In the genomic region with DNA sequence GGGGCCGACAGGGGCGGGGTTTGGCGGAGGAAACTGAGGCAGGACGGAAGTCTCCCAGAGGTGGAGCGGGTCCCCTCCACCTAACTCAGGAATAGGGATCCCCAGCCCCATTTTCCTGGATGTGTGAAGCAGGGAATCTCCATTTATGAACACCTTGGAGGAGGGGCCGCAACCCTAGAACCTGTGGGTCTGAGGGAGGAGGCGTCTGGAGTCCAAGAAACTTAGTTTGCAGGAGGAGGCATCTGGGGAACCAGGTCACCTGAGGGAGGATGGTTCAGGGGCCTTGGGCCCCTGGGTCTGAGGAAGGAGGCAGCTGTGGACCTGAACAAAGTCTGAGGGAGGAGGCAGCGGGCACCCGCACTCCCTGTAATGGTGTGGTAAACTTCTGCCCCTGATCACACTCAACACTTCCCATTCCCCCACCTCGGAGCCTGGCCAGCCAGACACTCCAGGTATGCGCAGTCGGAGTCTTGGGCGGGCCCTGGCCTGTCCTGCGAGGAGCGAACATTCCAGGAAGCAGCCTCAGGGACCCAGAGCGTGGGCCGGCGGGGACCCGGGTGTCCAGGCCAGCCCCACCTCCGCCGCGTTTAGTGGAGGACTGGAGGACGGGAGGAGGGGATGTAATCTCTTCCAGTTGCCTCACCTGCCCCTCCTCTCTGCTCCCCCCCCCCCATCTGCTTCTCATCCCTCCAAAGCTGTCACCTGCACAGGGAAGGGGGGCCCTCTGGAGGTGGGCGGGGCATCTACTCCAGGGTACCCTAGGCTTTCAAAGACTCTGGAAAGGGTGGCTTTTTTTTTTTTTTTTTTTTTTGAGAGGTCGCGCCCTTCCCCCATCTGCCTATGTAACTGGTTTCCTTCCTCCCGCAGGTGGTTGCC, we compare ENCODE assay signal across 9 mouse cellular contexts. TPM values are rescaled to one million over a fixed set of nuclear protein-coding genes. Genes with fewer than 3 reads are reported as not detected.
DNase-seq lines count a peak whose midpoint lies in the region; ATAC-seq and TF ChIP-seq lines count a peak whose summit lies in the region.
"Had no signal": no experiment of that assay in that cellular context is flagged by ENCODE, and none has a peak within 500 bp of the region (broad histone marks: within the 10 kb centered on the region; RNA-seq: fewer than 3 reads in every experiment).

No protein-coding gene starts in this region.

- H3K27ac ChIP-seq in left cerebral cortex, adult 2 months, result no peak overlapping the region
- no peak overlapping the region for H3K27ac ChIP-seq in forebrain, embryonic 14.5 days (ENCODE audit: low read depth, low read length)
- H3K27ac ChIP-seq in limb, embryonic 10.5 days, result peak overlapping the region; percentile 76
- H3K27ac ChIP-seq in midbrain, embryonic 12.5 days (replicated peaks), result no peak overlapping the region

- H3K9ac ChIP-seq in forebrain, embryonic 14.5 days (ENCODE audit: low read length), result peak overlapping the region; percentile 64
- peak overlapping the region; percentile 61 for H3K9ac ChIP-seq in midbrain, embryonic 12.5 days (replicated peaks)

- H3K4me1 ChIP-seq in forebrain, embryonic 14.5 days (ENCODE audit: control insufficient read depth, insufficient read depth, low read length), result no peaks in the 10 kb centered on the region
- H3K4me1 ChIP-seq in limb, embryonic 10.5 days, result peaks cover 37% of the 10 kb centered on the region
- H3K4me1 ChIP-seq in midbrain, embryonic 12.5 days, result peaks cover 20% of the 10 kb centered on the region

- TF ChIP-seq CTCF in left cerebral cortex, adult 2 months (IDR thresholded peaks at IDR 0.05), result no peak

- peak overlapping the region; percentile 34 for H3K4me3 ChIP-seq in left cerebral cortex, adult 2 months
- H3K4me3 ChIP-seq in forebrain, embryonic 14.5 days (ENCODE audit: low read depth, low read length), result peak overlapping the region; percentile 45
- H3K4me3 ChIP-seq in limb, embryonic 10.5 days, result peak overlapping the region; percentile 67
- peak overlapping the region; percentile 51 for H3K4me3 ChIP-seq in midbrain, embryonic 12.5 days

- H3K9me3 ChIP-seq in forebrain, embryonic 14.5 days (replicated peaks; ENCODE audit: control insufficient read depth, low read length), result no peaks in the 10 kb centered on the region
- no peaks in the 10 kb centered on the region for H3K9me3 ChIP-seq in limb, embryonic 10.5 days (replicated peaks)
- no peaks in the 10 kb centered on the region for H3K9me3 ChIP-seq in midbrain, embryonic 12.5 days

- intact Hi-C loops in left cerebral cortex, adult 2 months (cut with DNase I), result no loop called here

- H3K27me3 ChIP-seq in forebrain, embryonic 14.5 days (replicated peaks; ENCODE audit: control insufficient read depth, insufficient read depth, low read length), result peaks cover 91% of the 10 kb centered on the region
- H3K27me3 ChIP-seq in limb, embryonic 10.5 days (ENCODE audit: low read depth, poor library complexity, severe bottlenecking), result peaks cover 100% of the 10 kb centered on the region
- H3K27me3 ChIP-seq in midbrain, embryonic 12.5 days, result peaks cover 100% of the 10 kb centered on the region

- 2% methylated on average over 21 of the region's 27 CpGs for WGBS in forebrain, embryonic 14.5 days
- WGBS in limb, embryonic 10.5 days, result 2% methylated on average over 27 of the region's 27 CpGs
- 2% methylated on average over 27 of the region's 27 CpGs for WGBS in midbrain, embryonic 12.5 days

- peak; percentile 35; the same call in 1 of the 2 replicates for ATAC-seq in forebrain, embryonic 14.5 days
- ATAC-seq in midbrain, embryonic 12.5 days (ENCODE audit: low FRiP score, low read depth), result peak; percentile 42; the same call in 1 of the 2 replicates

- no peaks in the 10 kb centered on the region for H3K36me3 ChIP-seq in forebrain, embryonic 14.5 days (ENCODE audit: control insufficient read depth, insufficient read depth, low read length)
- H3K36me3 ChIP-seq in limb, embryonic 10.5 days, result no peaks in the 10 kb centered on the region
- no peaks in the 10 kb centered on the region for H3K36me3 ChIP-seq in midbrain, embryonic 12.5 days

- DNase-seq in left cerebral cortex, adult 2 months (ENCODE audit: extremely low spot score in 1 of 2, low spot score in 2 of 2), result no peak
- DNase-seq in left cerebral cortex, adult 18-20 months (ENCODE audit: low spot score in 2 of 2), result no peak
- DNase-seq in forebrain, embryonic 14.5 days (ENCODE audit: low spot score), result no peak
- peak; percentile 60 for DNase-seq in limb, embryonic 10.5 days (ENCODE audit: low spot score)
- no peak for DNase-seq in natural killer cell, adult 2 months (ENCODE audit: low spot score in 2 of 2)
- DNase-seq in left cerebral cortex, adult 8-10 months (ENCODE audit: low spot score in 2 of 2), result no peak
- DNase-seq in gastrocnemius, adult 18-20 months (ENCODE audit: low spot score), result no peak

- peak overlapping the region; percentile 85 for H3K4me2 ChIP-seq in forebrain, embryonic 14.5 days (ENCODE audit: low read length)
- peak overlapping the region; percentile 86 for H3K4me2 ChIP-seq in midbrain, embryonic 12.5 days (replicated peaks)

RNA-seq across cellular contexts. Expression of gene Ntf5, which starts 0.6 kb away (rescaled TPM):
- total RNA-seq in left cerebral cortex, adult 2 months (2021), result not detected
- under 1 TPM in 1 of 2 experiments, not detected in 1; 0.19 TPM for total RNA-seq in left cerebral cortex, adult 18-20 months (2021)
- 0.22 TPM in 1 of 2 replicates, not detected in the other for polyA plus RNA-seq in forebrain, embryonic 14.5 days (2014; fragmentation: Nextera tagmentation; extraction: Ambion mirVana)
- polyA plus RNA-seq in limb, embryonic 10.5 days (2016; fragmentation: Nextera tagmentation; extraction: Ambion mirVana), result 2.1 and 2.2 TPM in 2 replicates
- 0.22 and 0.43 TPM in 2 replicates for polyA plus RNA-seq in midbrain, embryonic 12.5 days (2016; fragmentation: Nextera tagmentation; extraction: Ambion mirVana)
- under 1 TPM in 2 of 4 experiments, not detected in 2; 0.36 to 0.39 TPM for total RNA-seq in left cerebral cortex, adult 8-10 months (2022)
- total RNA-seq in gastrocnemius, adult 18-20 months (2021), result 1 to 10 TPM; 4.3 to 4.7 TPM
- total RNA-seq: neutrophil, adult 5-6 weeks had no signal

RNA-seq across cellular contexts. Expression of gene Lhb, which starts 6.5 kb away (rescaled TPM):
- not detected for total RNA-seq in left cerebral cortex, adult 2 months (2021)
- not detected for total RNA-seq in left cerebral cortex, adult 18-20 months (2021)
- 0.46 TPM in 1 of 2 replicates, not detected in the other for polyA plus RNA-seq in forebrain, embryonic 14.5 days (2014; fragmentation: Nextera tagmentation; extraction: Ambion mirVana)
- polyA plus RNA-seq in limb, embryonic 10.5 days (2016; fragmentation: Nextera tagmentation; extraction: Ambion mirVana), result not detected in 2 replicates
- not detected in 2 replicates for polyA plus RNA-seq in midbrain, embryonic 12.5 days (2016; fragmentation: Nextera tagmentation; extraction: Ambion mirVana)
- total RNA-seq in left cerebral cortex, adult 8-10 months (2022), result not detected
- total RNA-seq in gastrocnemius, adult 18-20 months (2021), result under 1 TPM; 0.47 to 0.59 TPM
- total RNA-seq: neutrophil, adult 5-6 weeks had no signal

RNA-seq across cellular contexts. Expression of gene Kcna7, which starts 8.6 kb away (rescaled TPM):
- total RNA-seq in left cerebral cortex, adult 2 months (2021), result not detected
- total RNA-seq in left cerebral cortex, adult 18-20 months (2021), result not detected
- not detected in 2 replicates for polyA plus RNA-seq in forebrain, embryonic 14.5 days (2014; fragmentation: Nextera tagmentation; extraction: Ambion mirVana)
- 0.06 TPM in 1 of 2 replicates, not detected in the other for polyA plus RNA-seq in limb, embryonic 10.5 days (2016; fragmentation: Nextera tagmentation; extraction: Ambion mirVana)
- not detected in 2 replicates for polyA plus RNA-seq in midbrain, embryonic 12.5 days (2016; fragmentation: Nextera tagmentation; extraction: Ambion mirVana)
- under 1 TPM in 1 of 4 experiments, not detected in 3; 0.14 TPM for total RNA-seq in left cerebral cortex, adult 8-10 months (2022)
- 10 to 100 TPM; 83.7 to 93.5 TPM for total RNA-seq in gastrocnemius, adult 18-20 months (2021)
- total RNA-seq: neutrophil, adult 5-6 weeks had no signal

RNA-seq across cellular contexts. Expression of gene Snrnp70, which starts 18.6 kb away (rescaled TPM):
- total RNA-seq in left cerebral cortex, adult 2 months (2021), result 100 to 1,000 TPM; 428 to 429 TPM
- 100 to 1,000 TPM; 372 to 395 TPM for total RNA-seq in left cerebral cortex, adult 18-20 months (2021)
- polyA plus RNA-seq in forebrain, embryonic 14.5 days (2014; fragmentation: Nextera tagmentation; extraction: Ambion mirVana), result 95.7 and 99.4 TPM in 2 replicates
- polyA plus RNA-seq in limb, embryonic 10.5 days (2016; fragmentation: Nextera tagmentation; extraction: Ambion mirVana), result 305 and 308 TPM in 2 replicates
- 294 and 300 TPM in 2 replicates for polyA plus RNA-seq in midbrain, embryonic 12.5 days (2016; fragmentation: Nextera tagmentation; extraction: Ambion mirVana)
- 100 to 1,000 TPM; 295 to 398 (median 356) TPM for total RNA-seq in left cerebral cortex, adult 8-10 months (2022)
- total RNA-seq in gastrocnemius, adult 18-20 months (2021), result 10 to 100 TPM; 60.3 to 65.4 TPM

RNA-seq across cellular contexts. Expression of gene Gys1, which starts 20.5 kb away (rescaled TPM):
- 10 to 100 TPM; 18.2 to 19.2 TPM for total RNA-seq in left cerebral cortex, adult 2 months (2021)
- total RNA-seq in left cerebral cortex, adult 18-20 months (2021), result 10 to 100 TPM; 15.1 to 18.1 TPM
- polyA plus RNA-seq in forebrain, embryonic 14.5 days (2014; fragmentation: Nextera tagmentation; extraction: Ambion mirVana), result 13.4 and 15.5 TPM in 2 replicates
- polyA plus RNA-seq in limb, embryonic 10.5 days (2016; fragmentation: Nextera tagmentation; extraction: Ambion mirVana), result 42.6 and 44.9 TPM in 2 replicates
- polyA plus RNA-seq in midbrain, embryonic 12.5 days (2016; fragmentation: Nextera tagmentation; extraction: Ambion mirVana), result 29.7 and 32.4 TPM in 2 replicates
- 10 to 100 TPM; 14.7 to 16.4 (median 15.1) TPM for total RNA-seq in left cerebral cortex, adult 8-10 months (2022)
- 100 to 1,000 TPM; 321 to 326 TPM for total RNA-seq in gastrocnemius, adult 18-20 months (2021)

Comparison
In these comparisons a context has a peak if more than half of its experiments do, and no peak if none do; other contexts are left out.
1. RNA of gene Kcna7, which starts 8.6 kb away (total RNA-seq): 83.7 to 93.5 TPM in gastrocnemius, adult 18-20 months; 0.14 TPM in left cerebral cortex, adult 8-10 months, not detected in left cerebral cortex, adult 2 months and not detected in left cerebral cortex, adult 18-20 months; every median in the first group is over 10 times any median in the second.
2. Peak in every context shown above with its lines, with median percentiles within 50 percentile points of each other: H3K4me3 ChIP-seq.